Mouse (Mus musculus) embryonic facial prominence, embryonic 10.5 days (tissue): Measurements from ENCODE around the gene Impdh1. TPM values are rescaled to one million over a fixed set of nuclear protein-coding genes. Genes with fewer than 3 reads are reported as not detected.
"Not testable (repeated sequence)": the region's sequence is repeated elsewhere in the genome, so short reads cannot be mapped to it uniquely, and the experiment has no call there.

Source experiments
- DNase-seq: peaks from one replicate; pipeline ENCODE4 v3.0.0-alpha.2; 2017; ENCODE audit warnings: low spot score
- H3K27ac ChIP-seq: fragments of 300-500 bp; sonication (generic); replicated peaks from 2 replicates; pipeline ENCODE4 v1.5.1; 2016; ENCODE audit warnings: mild to moderate bottlenecking
- H3K27me3 ChIP-seq: fragments of 300-500 bp; sonication (generic); replicated peaks from 2 replicates; pipeline ENCODE4 v1.6.1; 2016; ENCODE audit warnings: low read depth, mild to moderate bottlenecking; ENCODE audit not compliant: poor library complexity, severe bottlenecking
- H3K36me3 ChIP-seq: fragments of 300-500 bp; sonication (generic); replicated peaks from 2 replicates; pipeline ENCODE4 v1.6.1; 2016; ENCODE audit warnings: mild to moderate bottlenecking, moderate library complexity
- H3K4me1 ChIP-seq: fragments of 300-500 bp; sonication (generic); 2 replicates; pipeline ENCODE4 v1.6.1; 2016
- H3K4me3 ChIP-seq: fragments of 300-500 bp; sonication (generic); 2 replicates; pipeline ENCODE4 v1.5.1; 2016; ENCODE audit warnings: mild to moderate bottlenecking, moderate library complexity
- H3K9me3 ChIP-seq: fragments of 300-500 bp; sonication (generic); 2 replicates; pipeline ENCODE4 v1.6.1; 2016; ENCODE audit warnings: mild to moderate bottlenecking
- WGBS: fragments of 180-500 bp; shearing (Covaris S2); methylation state at CpG from one replicate; pipeline ENCODE4 v1.1.7; 2016; 5-methylcytosine and 5-hydroxymethylcytosine counted together
- microRNA-seq: library from miRNA; unstranded; fragments of <30 nt; microRNA quantifications from one replicate; pipeline ENCODE4, GENCODE M21; 2017
- polyA plus RNA-seq: library from polyadenylated mRNA; unstranded; fragments of >200 nt; fragmentation: Nextera tagmentation; extraction: Ambion mirVana; gene quantifications from 2 replicates; pipeline ENCODE4 v1.2.1, GENCODE M21; 2016

The Impdh1 gene
- polyA plus RNA-seq, 1 experiment from 2014 or later = 44.7 TPM

DNA sequence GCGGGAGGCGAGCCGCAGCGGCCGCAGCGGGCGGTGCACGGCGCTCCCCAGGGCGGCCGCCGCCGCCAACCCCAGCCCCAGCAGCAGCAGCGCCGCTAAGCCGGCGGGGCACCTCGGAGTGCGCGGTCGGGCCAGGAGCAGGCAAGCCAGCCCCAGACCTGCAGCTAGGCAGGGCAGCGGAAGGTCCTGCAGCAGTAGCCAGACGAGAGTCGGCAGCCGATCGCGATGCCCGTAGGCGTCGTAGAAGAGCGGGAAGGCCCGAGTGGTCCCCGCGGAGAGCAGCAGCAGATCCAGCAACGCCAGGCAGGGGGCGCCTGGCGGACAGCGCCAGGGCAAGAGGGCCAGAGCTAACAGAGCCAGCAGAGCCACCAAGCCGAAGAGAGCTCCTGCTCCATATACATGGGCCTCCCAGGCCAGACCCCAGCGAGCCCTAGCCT lies 45.2 kb downstream of the Impdh1 start:
- no peaks in the 10 kb centered on the region for H3K9me3 ChIP-seq
- H3K4me1 ChIP-seq = peaks cover 47% of the 10 kb centered on the region
- peak overlapping the region; percentile 70 for H3K4me3 ChIP-seq
- no peaks in the 10 kb centered on the region for H3K36me3 ChIP-seq
- DNase-seq = peak; percentile 93
- peak overlapping the region; percentile 86 for H3K27ac ChIP-seq
- WGBS = 0% methylated on average over 40 of the region's 40 CpGs
- H3K27me3 ChIP-seq = peaks cover 97% of the 10 kb centered on the region

DNA sequence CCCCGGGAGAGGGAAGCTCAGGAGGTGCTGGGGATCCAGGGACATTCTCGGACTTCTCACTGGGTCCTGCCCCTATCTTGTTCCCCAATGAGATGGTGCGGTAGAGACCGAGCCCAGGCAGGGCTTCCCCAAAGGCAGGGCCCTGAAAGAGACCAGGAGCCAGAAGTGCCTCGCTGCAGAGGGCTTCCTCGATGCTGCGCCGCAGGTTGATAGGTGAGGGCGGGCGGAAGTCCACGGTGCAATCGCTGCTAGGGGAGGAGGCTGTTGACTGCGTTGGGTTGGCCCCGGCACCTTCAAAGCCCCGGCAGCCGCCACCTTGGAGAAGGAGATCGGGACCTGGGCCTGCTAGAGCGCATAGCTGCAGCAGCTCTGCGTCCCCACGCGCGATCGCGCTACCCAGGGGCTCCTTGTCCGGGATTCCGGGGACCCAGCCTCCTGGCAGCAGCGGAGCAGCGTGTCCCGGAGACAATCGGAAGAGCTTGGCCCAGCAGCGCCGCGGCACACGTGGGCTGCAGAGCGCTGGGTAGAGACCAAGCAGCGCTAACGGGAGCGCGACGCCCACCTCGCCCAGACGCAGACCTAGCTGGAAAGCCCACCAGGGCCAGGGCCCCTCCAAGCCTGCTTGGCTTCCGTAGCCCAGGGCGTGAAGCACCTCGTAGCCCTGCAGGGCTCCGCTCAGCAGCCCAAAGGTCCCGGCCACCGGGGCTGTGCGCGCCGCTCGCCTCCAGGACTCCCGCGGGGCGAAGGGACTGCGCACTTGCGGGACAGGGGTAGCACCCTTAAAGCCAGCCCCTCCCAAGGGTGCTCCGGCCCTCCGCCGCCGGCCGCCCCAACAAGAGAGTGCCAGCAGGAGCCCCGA lies 45.9 kb downstream of the Impdh1 start:
- peaks cover 90% of the 10 kb centered on the region for H3K27me3 ChIP-seq
- no peaks in the 10 kb centered on the region for H3K9me3 ChIP-seq
- peak overlapping the region; percentile 70 for H3K4me3 ChIP-seq
- H3K27ac ChIP-seq = peak overlapping the region; percentile 86
- DNase-seq = peak; percentile 72
- WGBS = under 1% methylated on average over 63 of the region's 63 CpGs
- peaks cover 44% of the 10 kb centered on the region for H3K4me1 ChIP-seq
- no peaks in the 10 kb centered on the region for H3K36me3 ChIP-seq

DNA sequence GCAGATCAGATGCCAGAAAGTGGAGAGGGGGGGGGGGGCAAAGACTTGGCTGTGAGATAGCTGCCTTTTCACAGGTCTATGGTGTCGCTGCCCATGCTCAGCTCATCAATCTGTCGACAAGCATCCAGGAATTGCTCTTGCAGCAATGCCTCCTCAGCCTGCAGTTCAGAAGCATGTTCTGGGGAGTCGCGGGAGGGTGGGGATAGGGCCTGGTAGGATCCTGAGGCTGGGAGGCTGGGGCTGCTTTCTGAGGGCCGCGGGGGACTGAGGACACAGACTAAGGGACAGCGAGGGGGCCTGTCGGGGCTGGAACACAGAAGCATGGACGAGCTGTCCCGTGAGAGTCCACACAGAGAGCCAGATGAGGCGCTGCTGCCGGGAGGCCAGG lies 46.5 kb downstream of the Impdh1 start:
- Histone ChIP-seq H3K27me3 (peaks cover 84% of the 10 kb centered on the region), H3K4me1 (peaks cover 40% of the 10 kb centered on the region), H3K36me3 (no peaks in the 10 kb centered on the region), H3K27ac (peak overlapping the region; percentile 86; the same call in 1 of the 2 replicates), H3K4me3 (peak overlapping the region; percentile 70), H3K9me3 (no peaks in the 10 kb centered on the region)
- WGBS = 2% methylated on average over 12 of the region's 12 CpGs
- DNase-seq = no peak

DNA sequence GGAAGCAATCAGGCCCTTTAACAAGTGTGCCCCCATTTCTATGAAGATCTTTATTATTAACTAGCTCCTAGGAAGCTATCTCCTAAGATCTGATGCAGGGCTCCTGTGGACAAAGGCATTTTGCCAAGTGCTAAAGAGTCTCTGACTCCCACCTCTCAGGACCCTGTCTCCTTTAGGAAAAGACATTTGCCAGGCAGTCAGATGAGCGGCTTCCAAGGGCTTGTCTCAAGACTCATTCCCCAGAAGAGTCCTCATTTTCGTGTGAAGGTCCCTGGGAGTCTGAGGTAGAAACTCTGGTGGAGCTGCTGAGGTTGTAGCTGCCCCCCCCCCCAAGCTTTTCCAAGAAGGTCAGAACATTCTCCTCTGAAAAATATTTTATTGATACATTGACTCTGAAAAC lies 47.3 kb downstream of the Impdh1 start:
- no peak overlapping the region for H3K4me3 ChIP-seq
- no peaks in the 10 kb centered on the region for H3K9me3 ChIP-seq
- WGBS = 58% methylated on average over 2 of the region's 2 CpGs
- DNase-seq = no peak
- peaks cover 34% of the 10 kb centered on the region for H3K4me1 ChIP-seq
- no peaks in the 10 kb centered on the region for H3K36me3 ChIP-seq
- no peak overlapping the region for H3K27ac ChIP-seq
- peaks cover 76% of the 10 kb centered on the region for H3K27me3 ChIP-seq

DNA sequence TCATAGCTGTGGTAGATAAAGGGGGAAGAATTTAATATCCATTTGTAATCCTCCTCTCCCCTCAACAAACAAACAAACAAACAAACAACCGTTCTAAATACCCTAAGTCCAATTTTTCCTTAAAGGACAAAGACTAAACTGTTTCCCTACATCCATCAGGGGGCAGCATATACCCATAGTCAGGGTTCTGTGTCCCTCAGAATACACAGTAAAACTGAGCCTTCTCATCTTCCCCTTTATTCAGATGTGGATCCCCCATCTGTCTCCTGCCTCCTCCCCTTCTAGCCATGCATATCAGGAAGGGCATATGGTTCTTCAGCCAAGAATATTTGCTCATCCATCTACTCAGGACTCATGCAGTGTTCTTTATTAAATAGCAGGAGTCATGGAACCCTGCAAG lies 50.0 kb downstream of the Impdh1 start:
- H3K9me3 ChIP-seq = no peaks in the 10 kb centered on the region
- no peak overlapping the region for H3K4me3 ChIP-seq
- peaks cover 31% of the 10 kb centered on the region for H3K4me1 ChIP-seq
- peaks cover 5% of the 10 kb centered on the region; the same call in 1 of the 2 replicates for H3K36me3 ChIP-seq
- 14% methylated on average over 1 of the region's 1 CpGs for WGBS
- H3K27me3 ChIP-seq = peaks cover 50% of the 10 kb centered on the region
- H3K27ac ChIP-seq = no peak overlapping the region
- peak; percentile 23 for DNase-seq

- Histone ChIP-seq H3K27me3 (peaks cover 33% of the 10 kb centered on the region), H3K36me3 (peaks cover 12% of the 10 kb centered on the region), H3K4me3 (peak within 1 kb of the TSS; percentile 90), H3K27ac (peak within 1 kb of the TSS; percentile 81), H3K9me3 (no peaks in the 10 kb centered on the region), H3K4me1 (peaks cover 15% of the 10 kb centered on the region)
- WGBS = 9% methylated on average over 42 of the region's 42 CpGs
- DNase-seq = peak; percentile 89
Measured at GRCm38 (mm10) chr6:29164314-29165244, 51.6 kb downstream of the Impdh1 start, which contains the start of gene Rbm28. Gene Rbm28 (minus strand): TSS chr6:29165006.

DNA sequence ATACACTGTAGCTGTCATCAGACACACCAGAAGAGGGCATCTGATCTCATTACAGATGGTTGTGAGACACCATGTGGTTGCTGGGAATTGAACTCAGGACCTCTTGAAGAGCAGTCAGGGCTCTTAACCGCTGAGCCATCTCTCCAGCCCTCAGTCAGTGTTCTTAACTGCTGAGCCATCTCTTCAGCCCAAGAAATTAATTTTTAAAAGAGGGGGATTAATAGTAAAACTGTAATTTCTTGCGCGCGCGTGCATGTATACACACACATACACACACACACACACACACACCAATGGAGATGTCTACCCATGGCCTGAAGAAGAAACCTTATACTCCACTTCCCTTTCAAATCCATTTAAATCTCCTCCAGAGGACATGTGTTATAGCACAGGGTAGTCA lies 54.9 kb downstream of the Impdh1 start:
- WGBS = 96% methylated on average over 5 of the region's 5 CpGs
- not testable (repeated sequence) for DNase-seq

DNA sequence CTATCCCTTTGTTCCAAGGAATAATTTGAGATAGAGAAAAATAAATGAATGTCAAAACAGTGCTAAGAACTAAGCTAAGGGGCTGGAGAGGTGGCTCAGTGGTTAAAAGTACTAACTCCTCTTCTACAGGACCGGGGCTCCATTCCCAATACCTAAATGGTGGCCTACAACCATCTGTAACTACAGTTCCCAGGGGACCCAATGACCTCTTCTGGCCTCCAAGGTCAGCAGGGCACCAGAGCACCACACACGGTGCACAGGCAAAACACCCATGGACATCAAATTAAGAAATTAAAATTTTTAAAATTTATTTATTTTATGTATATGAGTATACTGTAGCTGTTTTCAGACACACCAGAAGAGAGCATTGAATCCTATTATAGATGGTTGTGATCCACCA lies 55.4 kb downstream of the Impdh1 start:
- peaks cover 50% of the 10 kb centered on the region for H3K36me3 ChIP-seq
- no peak for DNase-seq
- 78% methylated on average over 2 of the region's 2 CpGs for WGBS
- no peaks in the 10 kb centered on the region for H3K9me3 ChIP-seq
- no peak overlapping the region for H3K4me3 ChIP-seq
- peaks cover 13% of the 10 kb centered on the region for H3K4me1 ChIP-seq
- no peaks in the 10 kb centered on the region for H3K27me3 ChIP-seq
- H3K27ac ChIP-seq = no peak overlapping the region

More for the DNA sequence above, 54.9 kb downstream of the Impdh1 start:
- Histone ChIP-seq H3K36me3 (peaks cover 45% of the 10 kb centered on the region), H3K4me1 (peaks cover 13% of the 10 kb centered on the region)
- H3K4me3 ChIP-seq, H3K27me3 ChIP-seq, H3K9me3 ChIP-seq, H3K27ac ChIP-seq: not testable (repeated sequence)

GRCm38 (mm10) chr6:29156326-29156725 lies 59.8 kb downstream of the Impdh1 start:
- Histone ChIP-seq H3K27ac (no peak overlapping the region), H3K36me3 (peaks cover 90% of the 10 kb centered on the region)

More at GRCm38 (mm10) chr6:29156326-29156725, 59.8 kb downstream of the Impdh1 start:
- Histone ChIP-seq H3K4me3 (no peak overlapping the region), H3K9me3 (no peaks in the 10 kb centered on the region), H3K27me3 (no peaks in the 10 kb centered on the region), H3K4me1 (no peaks in the 10 kb centered on the region)
- no peak for DNase-seq
- 90% methylated on average over 5 of the region's 5 CpGs for WGBS

Small RNAs within 50 kb of the gene (microRNA-seq; reads per million reads assigned to microRNA genes)
- not detected for gene Gm24303

Other genes with a start within 250 kb of the Impdh1 start
- gene Lep, start 156.1 kb downstream of the Impdh1 start, polyA plus RNA-seq = not detected in 2 replicates
- gene Rbm28, start 51.4 kb downstream of the Impdh1 start, polyA plus RNA-seq = 53.9 and 60.6 TPM in 2 replicates
- gene Prrt4, start 36.8 kb downstream of the Impdh1 start, polyA plus RNA-seq = 1.9 and 2.0 TPM in 2 replicates
- gene Hilpda, start 56.1 kb upstream of the Impdh1 start, polyA plus RNA-seq = 35.3 and 39.9 TPM in 2 replicates
- gene Fam71f2, start 63.2 kb upstream of the Impdh1 start, polyA plus RNA-seq = 0.25 and 0.34 TPM in 2 replicates
- not detected in 2 replicates for gene Fam71f1, start 102.8 kb upstream of the Impdh1 start, polyA plus RNA-seq
- gene Calu, start 131.7 kb upstream of the Impdh1 start, polyA plus RNA-seq = 228 and 237 TPM in 2 replicates
- 0.25 and 0.40 TPM in 2 replicates for gene Opn1sw, start 172.1 kb upstream of the Impdh1 start, polyA plus RNA-seq
- 18.6 and 23.1 TPM in 2 replicates for gene Ccdc136, start 179.9 kb upstream of the Impdh1 start, polyA plus RNA-seq
- 4.0 and 4.5 TPM in 2 replicates for gene Flnc, start 216.9 kb upstream of the Impdh1 start, polyA plus RNA-seq